Mouse (Mus musculus) layer of hippocampus, adult 8-10 months (tissue): ENCODE data around the gene Map10. TPM values are rescaled to one million over a fixed set of nuclear protein-coding genes. Genes with fewer than 3 reads are reported as not detected.

Source experiments
- DNase-seq, 2 experiments: peaks; one replicate each; pipeline ENCODE4 v3.0.0; 2022; ENCODE audit warnings: low spot score in 2 of 2
- total RNA-seq, 4 experiments: library from RNA; stranded (reverse); gene quantifications; 2 replicates each; pipeline ENCODE4 v1.2.4; 2022

Gene Map10
- total RNA-seq, 4 experiments from 2014 or later: 4.3 to 5.3 (median 4.9) TPM

DNA sequence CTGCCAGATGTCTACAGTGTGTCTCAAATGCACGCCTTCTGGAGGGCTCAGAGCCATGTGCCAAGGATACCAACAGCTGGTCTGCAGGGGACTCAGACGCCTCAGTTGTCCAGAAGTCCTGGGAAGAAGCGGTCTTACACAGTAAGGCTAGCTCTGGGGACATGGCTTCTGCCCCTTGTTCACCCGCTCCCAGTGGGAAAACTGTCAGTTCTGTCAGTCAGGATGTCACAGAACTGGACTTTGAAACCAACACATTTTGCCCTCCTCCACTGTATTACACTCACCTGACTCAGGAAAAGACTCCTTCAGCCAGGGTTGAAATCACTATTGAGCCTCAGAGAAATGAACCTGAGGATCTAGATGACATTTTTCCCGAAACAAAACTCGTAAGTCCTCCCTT is 802 bp downstream of the Map10 start:
- DNase-seq: no peak

DNA sequence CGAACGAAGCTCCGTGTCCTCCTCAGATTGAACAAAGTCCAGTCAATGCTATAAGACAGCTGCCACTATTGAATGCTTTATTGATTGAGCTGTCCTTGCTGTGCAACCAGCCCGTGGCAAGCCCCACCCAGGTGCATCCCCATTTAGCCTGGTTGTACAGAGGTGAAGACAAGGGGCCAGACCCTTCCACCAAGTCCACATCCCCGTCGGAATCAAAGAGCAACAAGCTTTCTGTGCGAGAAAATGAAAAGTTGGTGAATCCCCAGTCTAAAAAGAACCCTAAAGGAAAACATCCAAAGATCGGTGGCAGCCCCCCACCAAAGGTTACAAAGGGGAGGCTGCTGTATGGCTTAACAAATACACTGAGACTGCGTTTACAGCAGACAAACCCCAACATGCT is 1.3 kb downstream of the Map10 start:
- DNase-seq: no peak

DNA sequence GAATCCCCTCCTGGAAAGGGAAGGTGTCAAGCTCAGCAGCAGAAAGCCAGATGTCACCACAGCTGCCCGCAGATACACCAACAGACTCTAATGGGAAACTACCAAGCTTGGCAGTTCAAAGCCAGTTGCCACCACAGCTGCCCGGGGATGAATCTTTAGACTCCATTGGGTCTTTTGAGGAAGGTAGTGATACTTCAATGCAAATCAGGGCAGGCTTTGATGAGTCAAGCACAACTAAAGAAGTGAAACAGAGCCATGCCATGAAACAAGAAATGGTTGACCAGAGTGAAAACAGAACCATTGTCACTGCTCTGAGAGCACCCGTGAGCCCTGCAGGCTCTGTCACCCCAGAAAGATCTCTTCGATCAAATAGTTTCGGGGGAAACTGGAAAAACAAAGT is 1.8 kb downstream of the Map10 start:
- DNase-seq: no peak

DNA sequence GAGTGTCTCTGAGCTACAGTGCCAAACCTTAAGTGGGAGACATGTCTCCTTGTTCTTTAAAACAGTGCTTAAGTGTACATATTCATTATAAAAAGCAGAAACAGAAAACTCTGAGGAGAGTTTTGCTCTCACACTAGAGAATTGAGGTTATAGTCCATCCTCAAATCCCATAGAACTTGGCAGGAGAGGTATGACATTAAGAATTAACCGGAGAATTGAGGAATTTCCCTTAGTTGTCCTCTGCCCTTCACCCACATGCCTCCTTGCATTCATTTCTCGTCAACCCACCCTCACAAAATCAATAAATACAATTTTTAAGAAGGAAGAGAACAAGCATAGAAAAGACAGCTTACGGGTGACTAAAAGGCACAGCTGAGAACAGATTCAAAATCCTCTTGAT is 6.2 kb downstream of the Map10 start:
- no peak for DNase-seq

DNA sequence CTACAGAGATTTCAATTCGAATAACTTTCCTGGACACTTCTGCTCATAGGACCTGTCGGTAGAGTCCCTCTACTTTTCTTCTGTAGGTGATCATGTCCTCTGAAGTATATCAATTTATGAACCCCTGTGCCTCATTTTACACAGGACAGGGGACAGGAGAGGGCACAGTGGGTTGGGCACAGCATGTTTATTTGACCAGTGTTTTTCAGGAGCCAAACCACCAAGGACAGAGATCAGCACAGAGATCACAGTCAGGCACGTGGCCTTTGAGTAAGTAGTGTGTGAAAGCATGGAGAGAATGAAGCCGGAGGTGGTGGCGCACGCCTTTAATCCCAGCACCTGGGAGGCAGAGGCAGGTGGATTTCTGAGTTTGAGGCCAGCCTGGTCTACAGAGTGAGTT is 7.9 kb downstream of the Map10 start:
- DNase-seq: no peak

DNA sequence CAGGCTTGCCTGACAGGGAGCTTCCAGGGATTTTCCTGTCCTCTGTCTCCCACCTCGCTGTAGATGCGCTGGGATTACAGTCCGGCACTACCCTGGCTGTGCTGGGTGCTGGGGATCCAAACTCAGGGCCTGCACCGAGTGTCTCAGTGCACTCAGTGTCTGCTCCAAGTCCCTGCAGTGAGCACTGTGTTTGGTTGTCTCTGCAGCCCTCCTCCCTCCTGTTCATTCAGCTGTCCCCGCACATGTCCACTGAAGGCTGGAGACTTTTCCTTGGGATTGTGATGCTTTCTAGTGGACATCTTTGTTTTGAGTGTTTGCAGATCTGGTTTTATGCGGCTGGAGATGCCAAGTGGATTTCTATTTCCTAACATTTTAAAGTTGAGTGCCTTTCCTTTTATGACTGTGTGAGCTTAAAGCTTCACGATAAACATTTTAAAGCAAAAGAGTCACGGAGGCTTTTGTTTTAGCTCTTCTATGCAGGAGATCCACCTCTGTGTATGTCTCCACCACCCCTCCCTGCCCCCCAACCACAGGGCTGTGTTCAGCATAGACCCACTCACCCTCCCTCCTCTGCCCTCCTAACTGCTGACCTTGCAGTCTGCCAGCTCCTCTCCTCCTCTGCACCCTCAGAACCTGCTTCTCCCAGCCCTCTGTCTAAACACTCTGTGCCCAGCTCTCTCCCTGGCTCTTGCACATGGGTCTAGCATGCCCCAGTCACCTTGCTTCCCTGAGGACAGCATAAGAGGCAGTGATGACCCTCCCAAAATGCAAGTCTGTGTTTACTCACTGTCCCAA is 9.4 kb downstream of the Map10 start:
- DNase-seq: no peak

DNA sequence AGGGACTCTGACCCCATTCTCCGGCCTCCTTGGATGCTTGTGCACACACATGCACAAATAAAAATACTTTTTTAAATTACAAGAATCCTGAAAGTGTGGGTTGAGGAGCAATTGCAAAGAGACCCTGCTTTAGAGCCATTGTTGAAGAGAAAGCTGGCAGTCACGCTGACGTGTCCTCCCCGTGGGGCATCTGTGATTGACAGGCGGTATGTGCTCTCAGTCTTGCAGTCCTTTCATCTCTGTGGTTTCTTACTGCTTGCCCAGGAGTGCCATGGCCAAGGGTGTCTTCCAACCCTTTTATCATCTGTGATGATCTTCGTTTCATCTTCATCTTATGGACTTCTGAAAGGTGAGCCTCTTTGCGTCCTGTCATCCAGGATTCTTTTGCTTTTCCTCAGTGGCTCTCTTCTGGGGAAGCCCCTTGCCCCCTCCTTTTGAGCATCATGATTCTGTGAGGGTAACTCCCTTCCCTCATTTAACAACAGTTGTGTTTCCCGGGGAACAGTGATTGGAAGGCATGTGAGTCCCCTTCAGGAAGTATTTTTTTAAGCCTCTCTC is 11.3 kb downstream of the Map10 start:
- no peak for DNase-seq

DNA sequence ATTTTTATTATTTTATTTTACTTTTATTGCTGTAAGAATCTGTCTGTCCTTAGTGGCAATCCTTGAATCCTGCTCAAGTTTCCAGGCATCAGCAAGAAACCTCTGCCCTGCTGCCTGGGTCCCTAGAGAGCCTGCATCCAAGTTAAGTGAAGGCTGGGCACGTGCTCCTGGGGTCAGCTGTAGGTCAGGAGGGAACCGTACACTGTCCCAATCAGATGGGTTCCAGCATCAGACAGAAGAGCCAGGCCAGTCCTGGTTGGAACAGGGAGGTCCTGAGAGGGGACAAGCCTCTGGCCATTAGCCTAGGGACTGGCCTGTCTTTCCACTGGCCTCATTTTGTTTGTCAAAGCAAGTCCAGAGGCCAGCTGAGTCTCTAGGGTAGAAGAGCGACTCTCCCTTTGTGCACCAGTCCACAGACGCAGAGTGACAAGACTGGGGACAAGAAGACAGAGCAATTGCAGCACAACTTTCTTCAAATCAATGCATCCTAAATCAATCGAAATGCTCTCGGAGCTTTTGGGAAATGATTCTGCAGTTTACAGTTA is 15.7 kb downstream of the Map10 start:
- DNase-seq: no peak

DNA sequence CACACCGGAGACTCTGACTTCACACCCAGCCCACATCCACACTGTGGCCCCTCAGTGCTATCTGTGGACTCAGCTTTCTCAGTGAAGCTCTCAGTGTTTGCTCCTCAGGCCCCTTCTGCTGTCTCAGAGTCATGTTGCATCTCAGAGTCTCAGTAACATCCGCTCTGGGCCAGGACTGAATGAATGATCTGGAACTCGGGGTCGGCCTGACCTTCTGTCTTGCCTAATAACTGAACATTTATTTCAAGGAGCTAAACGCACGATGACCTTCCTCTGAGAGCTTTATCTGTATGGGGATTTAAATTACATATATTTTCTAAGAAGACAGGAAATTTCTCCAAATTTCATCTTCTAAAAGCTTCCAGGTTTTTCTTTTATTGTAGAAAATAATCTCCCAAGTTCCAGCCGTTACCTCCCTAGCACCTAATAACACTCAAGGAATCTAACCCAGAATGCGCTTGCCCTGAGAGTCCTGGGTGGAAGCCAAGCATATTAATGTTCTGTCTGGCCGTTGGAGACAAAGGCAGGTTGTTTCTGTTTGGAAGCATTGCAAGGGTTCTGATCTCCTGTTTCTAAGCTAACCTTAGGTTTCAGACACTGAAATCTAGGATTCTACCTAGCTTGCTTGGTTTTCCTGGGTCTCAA is 16.7 kb downstream of the Map10 start:
- no peak for DNase-seq

DNA sequence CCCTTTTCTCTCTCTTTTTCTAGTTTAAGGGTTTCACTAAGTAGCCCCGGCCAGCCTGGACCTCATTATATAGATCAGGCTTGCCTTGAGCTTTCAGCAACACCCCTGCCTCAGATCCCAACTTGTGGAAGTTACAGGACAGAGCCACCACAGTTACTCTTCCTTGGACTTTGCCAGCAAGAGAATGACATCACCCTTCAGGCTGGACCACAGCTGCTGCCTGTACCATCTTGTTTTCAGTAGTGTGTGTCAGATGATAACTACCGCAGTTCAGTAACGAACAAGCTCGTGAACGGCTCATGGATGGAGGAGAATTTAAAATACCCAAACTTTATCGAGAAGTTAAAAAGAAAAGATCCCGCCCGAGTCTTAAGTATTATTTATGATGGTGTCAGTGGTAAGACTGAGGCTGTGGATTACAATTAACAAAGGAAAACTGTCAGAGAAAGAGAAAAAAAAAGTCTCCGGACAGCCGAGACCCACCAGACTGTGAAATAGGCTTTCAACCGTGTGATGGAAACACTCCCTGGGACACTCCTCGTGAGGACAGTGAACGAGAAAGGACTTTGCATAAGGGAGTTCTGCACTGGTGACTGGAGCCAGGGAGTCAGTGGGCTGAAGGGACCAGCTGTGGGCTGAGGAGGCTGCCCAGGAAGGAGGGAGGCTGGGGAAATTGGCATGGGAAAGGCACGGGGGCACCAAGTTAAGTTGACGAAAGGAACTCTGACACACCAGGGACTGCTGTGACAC is 20.7 kb downstream of the Map10 start:
- no peak for DNase-seq

DNA sequence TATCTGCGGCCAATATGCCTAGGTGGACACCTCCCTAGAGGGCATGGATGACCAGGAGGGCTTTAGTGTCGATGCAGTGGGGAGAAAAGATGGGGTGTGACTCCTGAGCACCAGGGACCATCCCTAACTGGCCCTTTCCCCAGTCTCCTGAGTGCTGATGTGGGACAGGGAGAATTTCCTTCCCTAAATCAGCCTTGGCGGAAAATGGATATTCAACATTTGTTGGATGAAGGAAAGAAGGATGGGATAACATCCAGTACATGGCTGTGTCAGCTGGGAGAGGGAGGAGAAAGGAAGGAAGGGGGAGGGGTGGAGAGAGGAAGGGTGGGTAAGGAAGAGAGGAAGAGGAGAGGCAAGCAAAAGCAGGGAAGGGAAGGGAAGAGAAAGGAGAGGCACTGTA is 21.3 kb downstream of the Map10 start:
- no peak for DNase-seq

DNA sequence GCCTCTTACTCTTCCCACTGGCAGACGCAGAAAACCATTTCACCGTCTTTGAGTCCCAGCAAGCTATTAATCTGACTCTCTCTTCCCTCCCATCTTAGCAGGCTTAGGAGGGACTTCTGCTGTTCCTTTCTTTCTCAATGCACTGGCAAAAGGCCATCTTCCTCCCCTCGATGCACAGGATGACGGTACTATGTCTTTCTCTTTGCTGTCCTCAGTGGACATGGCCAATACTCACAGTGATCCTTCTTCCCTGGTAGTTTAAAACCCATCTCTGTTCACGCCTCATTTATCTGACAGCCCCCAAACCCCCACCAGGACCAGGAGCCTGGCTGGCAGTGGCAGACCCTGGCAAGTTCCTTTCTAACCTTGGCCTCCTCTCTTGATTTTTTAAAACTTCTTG is 22.8 kb downstream of the Map10 start:
- DNase-seq: no peak

DNA sequence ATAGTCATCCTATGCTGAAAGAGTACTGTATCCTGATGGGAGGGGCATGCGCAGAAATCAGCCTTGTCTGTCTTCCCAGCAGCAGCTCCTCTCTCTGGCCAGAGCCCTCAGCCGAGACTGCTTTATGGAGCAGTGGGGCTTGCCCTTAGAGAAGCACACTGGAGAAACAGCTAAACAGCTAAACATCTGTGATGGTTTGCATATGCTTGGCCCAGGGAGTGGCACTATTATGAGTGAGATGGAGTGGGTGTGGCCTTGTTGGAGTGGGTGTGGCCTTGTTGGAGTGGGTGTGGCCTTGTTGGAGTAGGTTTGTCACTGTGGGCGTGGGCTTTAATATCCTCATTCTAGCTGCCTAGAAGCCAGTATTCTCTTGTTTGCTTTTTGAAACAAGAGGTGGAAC is 23.6 kb downstream of the Map10 start:
- DNase-seq: no peak

DNA sequence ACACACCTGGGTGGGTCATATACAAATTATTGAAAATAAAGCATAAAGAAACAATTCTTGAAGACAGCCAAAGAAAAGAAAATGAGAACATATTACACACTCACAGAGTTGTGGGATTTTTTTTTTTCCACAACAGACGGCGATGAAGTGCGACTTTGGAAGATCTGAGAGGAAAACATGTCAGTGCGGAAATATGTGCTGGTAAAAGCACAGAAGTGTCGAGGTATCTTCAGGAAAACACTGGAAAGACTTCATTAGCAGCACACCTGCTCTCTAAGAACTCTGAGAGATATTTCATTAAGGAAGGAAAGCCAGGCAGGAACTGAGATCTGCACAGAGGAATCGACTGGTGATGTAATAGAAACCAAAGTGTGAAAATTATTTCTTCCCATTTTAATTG is 26.3 kb downstream of the Map10 start:
- DNase-seq: no peak

DNA sequence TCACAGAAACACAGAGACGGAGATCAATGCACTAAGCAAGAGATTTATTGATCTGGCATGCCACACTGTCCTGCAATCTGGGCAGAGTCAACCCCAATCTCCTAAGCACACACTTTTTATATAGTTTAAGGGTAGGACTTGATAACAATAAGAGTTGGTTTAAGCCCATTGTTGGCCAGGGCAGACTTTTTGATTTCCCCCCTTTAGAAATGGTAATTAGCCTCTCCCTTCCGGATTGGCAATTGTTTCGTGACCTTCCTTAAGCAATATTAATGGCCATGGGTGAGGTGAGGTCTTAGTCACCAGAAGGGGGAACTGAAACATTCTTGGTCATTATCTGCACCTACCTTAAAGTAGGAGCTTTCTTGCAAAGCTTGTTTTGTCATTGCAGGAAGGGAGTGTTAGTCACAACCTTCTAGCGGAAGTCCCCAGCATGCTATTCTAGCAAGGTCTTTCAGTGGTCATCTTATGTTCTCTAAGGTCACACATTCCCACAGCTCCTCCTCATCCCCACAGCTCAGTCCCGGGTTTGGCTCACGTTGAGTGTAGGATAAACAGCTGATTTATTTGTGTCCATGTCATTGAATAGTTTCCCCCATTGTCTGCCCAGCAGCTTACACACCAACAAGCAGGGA is 29.9 kb downstream of the Map10 start:
- no peak for DNase-seq

DNA sequence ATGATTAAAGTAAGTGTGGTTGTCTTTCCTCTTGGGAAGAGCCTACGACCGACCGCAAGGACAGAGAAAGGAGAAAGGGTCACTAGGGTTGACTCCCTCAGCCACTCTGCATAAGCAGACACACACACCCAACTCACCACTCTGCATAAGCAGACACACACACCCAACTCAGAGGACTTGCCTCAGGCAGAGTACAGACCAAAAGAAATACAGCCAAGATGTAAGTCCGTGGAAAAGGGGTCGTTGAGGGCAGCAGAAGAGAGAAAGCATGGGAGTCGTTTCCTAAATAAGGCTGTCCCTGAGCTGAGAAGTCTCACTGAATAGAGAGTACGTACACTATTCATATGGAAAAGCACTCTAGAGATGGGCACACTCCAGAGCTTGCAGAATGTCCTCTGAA is 30.8 kb downstream of the Map10 start:
- no peak for DNase-seq

DNA sequence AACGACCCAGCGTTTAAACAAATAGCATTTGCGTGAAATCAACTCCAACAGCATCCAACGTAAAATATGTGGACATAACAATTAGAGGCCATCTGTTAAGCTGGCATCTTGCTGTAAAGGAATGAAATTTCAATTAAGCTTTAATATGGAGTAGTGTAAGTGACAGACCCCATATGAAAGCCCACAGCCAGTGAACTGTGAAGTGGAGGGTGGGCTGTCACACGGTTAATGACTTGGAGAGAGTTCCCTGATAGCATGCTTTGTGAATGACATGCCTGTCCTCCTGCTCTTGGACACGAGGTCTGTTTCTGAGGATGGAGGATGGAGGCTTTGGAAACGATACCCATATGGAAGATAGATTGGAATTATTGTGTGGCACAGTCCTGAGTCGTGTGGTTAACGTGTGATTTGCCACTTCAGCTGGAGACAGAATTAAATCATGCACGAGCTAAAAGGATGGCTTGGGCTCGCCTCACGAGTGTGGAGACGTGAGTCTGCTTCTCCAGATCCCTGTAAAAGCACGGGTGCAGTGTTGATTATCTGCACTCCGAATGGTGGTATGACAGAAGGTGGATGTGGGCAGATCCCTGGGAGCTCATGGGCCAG is 33.4 kb downstream of the Map10 start:
- DNase-seq: no peak

DNA sequence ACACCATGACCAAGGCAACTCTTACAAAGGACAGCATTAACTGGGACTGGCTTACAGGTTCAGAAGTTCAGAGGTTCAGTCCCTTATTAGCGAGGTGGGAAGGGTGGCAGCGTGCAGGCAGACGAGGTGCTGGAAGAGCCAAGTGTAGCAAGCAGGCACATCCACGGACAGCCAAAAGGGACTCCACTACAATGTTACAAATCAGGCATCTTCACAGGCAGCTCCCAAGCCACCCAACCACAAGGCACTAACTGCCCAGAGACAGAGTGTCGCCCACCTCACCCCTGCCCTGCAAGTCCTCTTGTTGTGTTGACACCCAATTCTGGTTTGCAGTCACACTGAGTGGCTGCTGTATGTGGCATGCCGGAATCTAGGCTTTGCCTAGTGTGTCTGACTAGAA is 34.8 kb downstream of the Map10 start:
- no peak for DNase-seq

DNA sequence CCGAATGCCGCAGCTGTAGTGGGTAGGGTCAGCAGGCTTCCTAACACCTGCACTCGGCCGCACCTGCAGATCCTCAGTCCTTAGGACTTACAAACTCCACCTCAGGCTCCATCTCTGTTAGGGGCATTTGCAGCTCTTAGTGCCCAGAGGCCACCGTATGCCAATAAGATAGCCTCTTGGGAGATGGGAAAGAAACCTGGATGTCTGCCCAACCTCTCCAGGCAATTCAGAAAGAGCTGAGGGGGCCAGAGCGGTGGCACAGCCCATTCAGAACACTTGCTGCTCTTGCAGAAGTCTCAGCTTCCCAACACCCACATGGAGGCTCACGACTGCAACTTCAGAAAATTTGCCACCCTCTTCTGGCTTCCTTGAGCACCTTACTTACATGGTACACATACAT is 36.2 kb downstream of the Map10 start:
- DNase-seq: no peak

DNA sequence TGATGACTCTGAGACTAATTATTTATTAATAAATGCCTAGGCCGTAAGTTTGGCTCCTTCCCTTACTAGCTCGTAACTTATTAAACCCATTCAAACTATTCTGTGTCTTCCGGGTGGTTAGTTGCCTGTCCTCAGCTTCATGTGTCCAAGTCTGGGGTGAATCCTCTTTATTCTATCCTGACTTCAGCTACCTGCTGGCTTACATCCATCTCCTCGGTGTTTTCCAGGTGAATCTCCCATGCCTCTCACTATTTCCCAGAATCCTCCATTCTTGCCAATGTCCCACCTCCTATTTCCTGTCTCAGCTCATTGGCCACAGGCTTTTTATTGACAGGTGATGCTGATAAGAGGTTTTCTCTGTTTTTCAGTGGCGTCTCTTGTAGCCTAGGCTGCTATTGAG is 39.6 kb downstream of the Map10 start:
- DNase-seq: no peak

DNA sequence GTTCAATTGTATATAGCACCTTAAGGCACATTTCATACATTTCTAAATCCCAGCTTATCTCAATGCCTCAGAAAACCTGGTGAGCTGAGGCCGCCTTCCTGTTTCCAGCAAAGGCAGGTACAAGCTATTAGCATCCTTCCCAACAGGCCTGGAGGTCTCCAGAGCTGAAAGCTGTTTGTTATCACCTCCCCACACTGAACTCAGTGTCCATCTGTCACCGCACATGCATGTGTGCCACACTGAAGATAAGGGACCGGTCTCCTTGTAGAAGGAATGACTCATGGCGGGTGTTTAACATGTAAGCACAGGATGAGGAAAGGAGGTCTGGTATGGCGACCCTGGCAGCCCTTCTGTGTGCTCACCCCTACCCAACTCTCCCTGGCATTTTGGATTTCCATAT is 41.9 kb downstream of the Map10 start:
- DNase-seq: no peak
